Mouse (Mus musculus) liver, postnatal 0 days (tissue): ENCODE results near the gene Mcu. TPM values are rescaled to one million over a fixed set of nuclear protein-coding genes. Genes with fewer than 3 reads are reported as not detected.
A peak's percentile ranks its signal among the peaks of the same experiment; 100 is the strongest.

Experiments used
- ATAC-seq: fragments of 200-750 bp; cut with Nextera tagmentation; 2 replicates; pipeline ENCODE4 v1.8.0; 2017; ENCODE audit warnings: mild to moderate bottlenecking, moderate library complexity
- DNase-seq: peaks from one replicate; pipeline ENCODE4 v3.0.0-alpha.2; 2016
- H3K27ac ChIP-seq: fragments of 300-500 bp; sonication (generic); 2 replicates; pipeline ENCODE4 v1.5.1; 2014; ENCODE audit warnings: antibody characterized with exemption, moderate library complexity, mild to moderate bottlenecking, low read depth
- H3K27me3 ChIP-seq: fragments of 300-500 bp; sonication (generic); 2 replicates; pipeline ENCODE4 v1.6.1; 2014; ENCODE audit warnings: low read length, control low read depth, mixed read lengths; ENCODE audit not compliant: insufficient read depth
- H3K36me3 ChIP-seq: fragments of 300-500 bp; sonication (generic); replicated peaks from 2 replicates; pipeline ENCODE4 v1.6.1; 2014; ENCODE audit warnings: mild to moderate bottlenecking, control low read depth, low read length, moderate library complexity, mixed read lengths; ENCODE audit not compliant: insufficient read depth
- H3K4me1 ChIP-seq: fragments of 300-500 bp; sonication (generic); 2 replicates; pipeline ENCODE4 v1.6.1; 2014; ENCODE audit warnings: antibody characterized with exemption, mild to moderate bottlenecking, control low read depth; ENCODE audit not compliant: insufficient read depth
- H3K4me2 ChIP-seq: fragments of 300-500 bp; sonication (generic); 2 replicates; pipeline ENCODE4 v1.6.1; 2014; ENCODE audit warnings: low read depth, mild to moderate bottlenecking, low read length, moderate library complexity, mixed read lengths
- H3K4me3 ChIP-seq: fragments of 300-500 bp; sonication (generic); 2 replicates; pipeline ENCODE4 v1.5.1; 2014; ENCODE audit warnings: low read depth, low read length
- H3K9ac ChIP-seq: fragments of 300-500 bp; sonication (generic); replicated peaks from 2 replicates; pipeline ENCODE4 v1.6.1; 2014; ENCODE audit warnings: mild to moderate bottlenecking, moderate library complexity
- H3K9me3 ChIP-seq: fragments of 300-500 bp; sonication (generic); 2 replicates; pipeline ENCODE4 v1.6.1; 2016; ENCODE audit warnings: mild to moderate bottlenecking, control low read depth, low read length, mixed read lengths
- CTCF ChIP-seq: sonication (generic); IDR thresholded peaks from 2 replicates; pipeline ENCODE4 v1.5.1; 2016; ENCODE audit warnings: antibody characterized with exemption, low read depth
- EP300 ChIP-seq: IDR thresholded peaks from 2 replicates; pipeline ENCODE4 v1.6.1; 2016; ENCODE audit warnings: antibody characterized with exemption, low read depth, mild to moderate bottlenecking
- WGBS: fragments of 180-500 bp; shearing (Covaris S2); extraction: QIAGEN DNeasy Blood & Tissue Kit; methylation state at CpG from one replicate; pipeline ENCODE4 v1.1.7; 2014; ENCODE audit not compliant: insufficient replicate concordance; 5-methylcytosine and 5-hydroxymethylcytosine counted together
- polyA plus RNA-seq: library from polyadenylated mRNA; unstranded; fragments of >200 nt; fragmentation: Nextera tagmentation; extraction: Ambion mirVana; gene quantifications from 2 replicates; pipeline ENCODE4 v1.2.1, GENCODE M21; 2015

The Mcu gene
- polyA plus RNA-seq, 1 experiment from 2014 or later, result 13.5 TPM

- no peak overlapping the region for H3K4me3 ChIP-seq
- 91% methylated on average over 6 of the region's 6 CpGs for WGBS
- H3K4me1 ChIP-seq, result no peaks in the 10 kb centered on the region
- no peak overlapping the region for H3K9ac ChIP-seq
- H3K27ac ChIP-seq, result no peak overlapping the region
- no peak for ATAC-seq
- H3K4me2 ChIP-seq, result no peak overlapping the region
- no peaks in the 10 kb centered on the region for H3K9me3 ChIP-seq
- no peaks in the 10 kb centered on the region for H3K27me3 ChIP-seq
- H3K36me3 ChIP-seq, result peaks cover 19% of the 10 kb centered on the region
- no peak for TF ChIP-seq EP300
- TF ChIP-seq CTCF, result no peak
- no peak for DNase-seq
These were observed 154.2 kb downstream of the Mcu start for GRCm38 (mm10) chr10:59462307-59462706.

- 89% methylated on average over 12 of the region's 12 CpGs for WGBS
- no peak overlapping the region for H3K27ac ChIP-seq
- TF ChIP-seq CTCF (no peak), EP300 (no peak)
- H3K4me3 ChIP-seq, result no peak overlapping the region
- no peaks in the 10 kb centered on the region for H3K9me3 ChIP-seq
- H3K36me3 ChIP-seq, result peaks cover 5% of the 10 kb centered on the region; the same call in 1 of the 2 replicates
- DNase-seq (no peak), ATAC-seq (no peak)
- no peaks in the 10 kb centered on the region for H3K27me3 ChIP-seq
- no peaks in the 10 kb centered on the region for H3K4me1 ChIP-seq
- H3K4me2 ChIP-seq, result no peak overlapping the region
- H3K9ac ChIP-seq, result no peak overlapping the region
These were observed 156.7 kb downstream of the Mcu start for GRCm38 (mm10) chr10:59459767-59460166.

- TF ChIP-seq CTCF (no peak), EP300 (no peak)
- WGBS, result 88% methylated on average over 15 of the region's 15 CpGs
- DNase-seq (no peak), ATAC-seq (no peak)
- Histone ChIP-seq H3K27me3 (no peaks in the 10 kb centered on the region), H3K27ac (no peak overlapping the region), H3K4me1 (no peaks in the 10 kb centered on the region), H3K4me2 (no peak overlapping the region), H3K9ac (no peak overlapping the region), H3K9me3 (no peaks in the 10 kb centered on the region), H3K36me3 (peaks cover 9% of the 10 kb centered on the region), H3K4me3 (no peak overlapping the region)
These were observed 161.9 kb downstream of the Mcu start for GRCm38 (mm10) chr10:59454631-59455030.

- Histone ChIP-seq H3K27me3 (no peaks in the 10 kb centered on the region), H3K27ac (no peak overlapping the region), H3K36me3 (peaks cover 13% of the 10 kb centered on the region), H3K9me3 (no peaks in the 10 kb centered on the region), H3K9ac (no peak overlapping the region), H3K4me2 (no peak overlapping the region), H3K4me1 (no peaks in the 10 kb centered on the region), H3K4me3 (no peak overlapping the region)
- TF ChIP-seq EP300, result no peak
- TF ChIP-seq CTCF, result peak; percentile 74
- DNase-seq, result no peak
- 50% methylated on average over 5 of the region's 5 CpGs for WGBS
- ATAC-seq, result peak; percentile 55
These were observed 164.7 kb downstream of the Mcu start for GRCm38 (mm10) chr10:59451839-59452238.

GRCm38 (mm10) chr10:59447546-59447945, 168.9 kb downstream of the Mcu start:
- peak overlapping the region; percentile 39; the same call in 1 of the 2 replicates for H3K27ac ChIP-seq
- no peaks in the 10 kb centered on the region for H3K27me3 ChIP-seq
- WGBS, result 63% methylated on average over 9 of the region's 9 CpGs
- ATAC-seq (no peak), DNase-seq (no peak)
- no peak for TF ChIP-seq CTCF
- TF ChIP-seq EP300, result no peak
- H3K4me3 ChIP-seq, result no peak overlapping the region
- no peak overlapping the region for H3K4me2 ChIP-seq
- peaks cover 13% of the 10 kb centered on the region; the same call in 1 of the 2 replicates for H3K36me3 ChIP-seq
- peaks cover 9% of the 10 kb centered on the region for H3K4me1 ChIP-seq
- H3K9ac ChIP-seq, result no peak overlapping the region
- H3K9me3 ChIP-seq, result no peaks in the 10 kb centered on the region

GRCm38 (mm10) chr10:59446911-59447437, 169.5 kb downstream of the Mcu start:
- no peak overlapping the region for H3K27ac ChIP-seq

More at GRCm38 (mm10) chr10:59446911-59447437, 169.5 kb downstream of the Mcu start:
- no peaks in the 10 kb centered on the region for H3K27me3 ChIP-seq
- no peak overlapping the region for H3K4me3 ChIP-seq
- no peak overlapping the region for H3K4me2 ChIP-seq
- DNase-seq, result no peak
- H3K4me1 ChIP-seq, result peaks cover 12% of the 10 kb centered on the region
- H3K36me3 ChIP-seq, result peaks cover 13% of the 10 kb centered on the region; the same call in 1 of the 2 replicates
- TF ChIP-seq EP300 (peak; percentile 46; the same call in 1 of the 2 replicates), CTCF (no peak)
- no peak overlapping the region for H3K9ac ChIP-seq
- 67% methylated on average over 10 of the region's 10 CpGs for WGBS
- ATAC-seq, result 0 out of 2 replicates have a peak, but pooled peaks have one; percentile 14
- H3K9me3 ChIP-seq, result no peaks in the 10 kb centered on the region
